In the genomic region with DNA sequence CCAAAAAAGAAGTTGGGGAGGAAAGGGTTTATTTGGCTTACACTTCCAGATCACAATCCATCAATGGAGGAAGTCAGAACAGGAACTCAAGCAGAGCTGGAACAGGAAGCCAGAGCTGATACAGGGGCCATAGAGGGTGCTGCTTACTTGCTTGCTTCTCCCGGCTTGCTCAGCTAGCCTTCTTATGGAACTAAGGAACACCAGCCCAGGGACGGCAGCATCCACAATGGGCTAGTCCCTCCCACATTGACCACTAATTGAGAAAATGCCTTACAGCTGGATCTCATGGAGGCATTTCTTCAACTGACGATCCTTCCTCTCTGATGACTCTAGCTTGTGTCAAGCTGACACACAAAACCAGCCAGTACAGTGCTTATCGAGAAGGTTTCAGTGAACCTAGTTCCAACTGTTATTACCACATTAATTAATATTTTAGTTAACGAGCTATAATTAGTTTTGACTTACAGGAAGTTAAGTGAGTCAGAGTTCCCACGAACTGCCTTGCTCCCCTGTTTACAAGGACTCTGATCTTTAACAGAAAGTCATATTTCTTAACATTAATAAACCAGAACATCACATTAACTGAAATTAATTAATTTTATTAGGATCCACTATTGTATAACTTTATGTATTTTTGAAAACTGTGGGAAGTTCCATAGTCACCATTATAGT, we compare ENCODE assay signal across 13 mouse cellular contexts.
DNase-seq lines count a peak whose midpoint lies in the region; ATAC-seq and TF ChIP-seq lines count a peak whose summit lies in the region.
"Had no signal": no experiment of that assay in that cellular context is flagged by ENCODE, and none has a peak within 500 bp of the region (broad histone marks: within the 10 kb centered on the region; RNA-seq: fewer than 3 reads in every experiment).

No protein-coding gene starts in this region.

- H3K9me3 ChIP-seq in heart, postnatal 0 days (replicated peaks; ENCODE audit: control insufficient read depth, low read length), result no peaks in the 10 kb centered on the region
- H3K9me3 ChIP-seq in limb, embryonic 12.5 days, result no peaks in the 10 kb centered on the region
- H3K9me3 ChIP-seq: G1E had no signal

- no peak for TF ChIP-seq EP300 in heart, postnatal 0 days (IDR thresholded peaks at IDR 0.05; ENCODE audit: low read depth)

- TF ChIP-seq CTCF in heart, postnatal 0 days (IDR thresholded peaks at IDR 0.05; ENCODE audit: low read depth), result no peak
- TF ChIP-seq CTCF in thymus, adult 2 months (IDR thresholded peaks at IDR 0.05; ENCODE audit: borderline replicate concordance, control insufficient read depth, extremely low read depth, insufficient read depth, low read length, poor library complexity), result no peak

- DNase-seq in lung, adult 18-20 months, result peak; percentile 20 to 33
- DNase-seq in lung, postnatal 14 days, result no peak
- no peak for DNase-seq in heart, postnatal 0 days (ENCODE audit: low spot score)
- DNase-seq in retina, postnatal 1 day, result peak; percentile 28
- no peak for DNase-seq in layer of hippocampus, postnatal 14 days (ENCODE audit: low spot score in 2 of 2)
- DNase-seq in thymus, adult 2 months, result no peak
- DNase-seq: cerebellum, adult 9-11 months; gastrocnemius, postnatal 10 days; thymus, postnatal 36 days had no signal

- 52% methylated on average over 6 of the region's 6 CpGs for WGBS in heart, postnatal 0 days
- WGBS in limb, embryonic 12.5 days, result 19% methylated on average over 6 of the region's 6 CpGs
- WGBS in thymus, adult 2 months, result 89% methylated on average over 6 of the region's 6 CpGs

- H3K4me3 ChIP-seq in heart, postnatal 0 days (ENCODE audit: low read depth, low read length), result no peak overlapping the region
- no peak overlapping the region for H3K4me3 ChIP-seq in limb, embryonic 12.5 days (replicated peaks)
- H3K4me3 ChIP-seq in thymus, adult 2 months (ENCODE audit: control insufficient read depth, insufficient read depth, low read length), result no peak overlapping the region
- H3K4me3 ChIP-seq: erythroblast, embryonic 14.5 days had no signal

- ATAC-seq in heart, postnatal 0 days (ENCODE audit: insufficient read depth, low read depth), result no peak
- ATAC-seq in limb, embryonic 12.5 days (ENCODE audit: insufficient number of reproducible peaks, insufficient read depth, low FRiP score, low TSS enrichment, low read depth), result 0 out of 2 replicates have a peak, but pooled peaks have one; percentile 24
- ATAC-seq: hindbrain, postnatal 0 days had no signal

- H3K27me3 ChIP-seq in heart, postnatal 0 days (ENCODE audit: control insufficient read depth, insufficient read depth, low read length), result no peaks in the 10 kb centered on the region
- H3K27me3 ChIP-seq in limb, embryonic 12.5 days, result no peaks in the 10 kb centered on the region
- H3K27me3 ChIP-seq in thymus, adult 2 months (ENCODE audit: control insufficient read depth, insufficient read depth, low read length), result no peaks in the 10 kb centered on the region

- H3K4me2 ChIP-seq in heart, postnatal 0 days (ENCODE audit: low read depth, low read length), result no peak overlapping the region
- no peak overlapping the region for H3K4me2 ChIP-seq in limb, embryonic 12.5 days

- TF ChIP-seq POLR2A in thymus, adult 2 months (IDR thresholded peaks at IDR 0.05; ENCODE audit: control insufficient read depth, extremely low read depth, insufficient read depth, low read length, poor library complexity), result no peak

- H3K9ac ChIP-seq in heart, postnatal 0 days (replicated peaks; ENCODE audit: low read depth, low read length), result no peak overlapping the region
- no peak overlapping the region for H3K9ac ChIP-seq in limb, embryonic 12.5 days (replicated peaks)

- no peaks in the 10 kb centered on the region for H3K4me1 ChIP-seq in heart, postnatal 0 days (ENCODE audit: control insufficient read depth, insufficient read depth)
- 0 out of 2 replicates have a peak, but pooled peaks cover 3% of the 10 kb centered on the region for H3K4me1 ChIP-seq in limb, embryonic 12.5 days (replicated peaks)
- no peaks in the 10 kb centered on the region for H3K4me1 ChIP-seq in thymus, adult 2 months (replicated peaks; ENCODE audit: control insufficient read depth, insufficient read depth, low read length)

- peak overlapping the region; percentile 3; the same call in 1 of the 2 replicates for H3K27ac ChIP-seq in heart, postnatal 0 days (ENCODE audit: low read depth)
- H3K27ac ChIP-seq in limb, embryonic 12.5 days, result no peak overlapping the region
- no peak overlapping the region for H3K27ac ChIP-seq in thymus, adult 2 months (ENCODE audit: control insufficient read depth, insufficient read depth, low read length)
- H3K27ac ChIP-seq: hindbrain, postnatal 0 days had no signal

- H3K36me3 ChIP-seq in heart, postnatal 0 days (replicated peaks; ENCODE audit: control insufficient read depth, insufficient read depth, low read length), result no peaks in the 10 kb centered on the region
- no peaks in the 10 kb centered on the region for H3K36me3 ChIP-seq in limb, embryonic 12.5 days
- H3K36me3 ChIP-seq in thymus, adult 2 months (ENCODE audit: control insufficient read depth, insufficient read depth, low read length), result no peaks in the 10 kb centered on the region
- H3K36me3 ChIP-seq: G1E had no signal

Comparison
In these comparisons a context has a peak if more than half of its experiments do, and no peak if none do; other contexts are left out.
1. DNase-seq: peak in lung, adult 18-20 months (2 of 2) and retina, postnatal 1 day (single experiment); none in lung, postnatal 14 days (single experiment), heart, postnatal 0 days (single experiment), layer of hippocampus, postnatal 14 days (0 of 2) and thymus, adult 2 months (single experiment).